Mouse (Mus musculus): ENCODE data around the gene Kmo. TPM values are rescaled to one million over a fixed set of nuclear protein-coding genes. Genes with fewer than 3 reads are reported as not detected.

Gene Kmo
- 0.05 and 0.16 TPM in 2 replicates for polyA plus RNA-seq (2016; fragmentation: Nextera tagmentation; extraction: Ambion mirVana)

GRCm38 (mm10) chr1:175619814-175620431 is at the start of gene Kmo:
Gene Kmo (plus strand): TSS chr1:175620381.
- H3K9me3 ChIP-seq = no peaks in the 10 kb centered on the region
- no peaks in the 10 kb centered on the region for H3K27me3 ChIP-seq (ENCODE audit: insufficient read depth, poor library complexity, severe bottlenecking)
- no peak within 1 kb of the TSS for H3K4me3 ChIP-seq
- no peak within 1 kb of the TSS for H3K27ac ChIP-seq
- DNase-seq (ENCODE audit: low spot score) = no peak
- H3K4me1 ChIP-seq (replicated peaks) = peaks cover 12% of the 10 kb centered on the region
- 93% methylated on average over 13 of the region's 13 CpGs for WGBS
- peaks cover 57% of the 10 kb centered on the region for H3K36me3 ChIP-seq

GRCm38 (mm10) chr1:175574129-175574528 is 46.1 kb upstream of the Kmo start:
- Histone ChIP-seq H3K4me3 (no peak overlapping the region), H3K9me3 (no peaks in the 10 kb centered on the region), H3K27ac (no peak overlapping the region), H3K27me3 (ENCODE audit: insufficient read depth, poor library complexity, severe bottlenecking) (no peaks in the 10 kb centered on the region), H3K36me3 (no peaks in the 10 kb centered on the region), H3K4me1 (replicated peaks) (no peaks in the 10 kb centered on the region)
- DNase-seq (ENCODE audit: low spot score) = no peak
- 97% methylated on average over 2 of the region's 2 CpGs for WGBS

- Histone ChIP-seq H3K4me3 (no peak overlapping the region), H3K9me3 (no peaks in the 10 kb centered on the region), H3K4me1 (replicated peaks) (no peaks in the 10 kb centered on the region), H3K36me3 (no peaks in the 10 kb centered on the region), H3K27me3 (ENCODE audit: insufficient read depth, poor library complexity, severe bottlenecking) (no peaks in the 10 kb centered on the region), H3K27ac (no peak overlapping the region)
- no peak for DNase-seq (ENCODE audit: low spot score)
- 88% methylated on average over 2 of the region's 2 CpGs for WGBS
Measured at GRCm38 (mm10) chr1:175578425-175579096, 41.6 kb upstream of the Kmo start.

- Histone ChIP-seq H3K27me3 (ENCODE audit: insufficient read depth, poor library complexity, severe bottlenecking) (no peaks in the 10 kb centered on the region), H3K4me3 (no peak overlapping the region), H3K36me3 (no peaks in the 10 kb centered on the region), H3K27ac (no peak overlapping the region), H3K4me1 (replicated peaks) (no peaks in the 10 kb centered on the region), H3K9me3 (no peaks in the 10 kb centered on the region)
- WGBS = 83% methylated on average over 9 of the region's 9 CpGs
- no peak for DNase-seq (ENCODE audit: low spot score)
Measured at GRCm38 (mm10) chr1:175579598-175580235, 40.5 kb upstream of the Kmo start.

- Histone ChIP-seq H3K4me1 (replicated peaks) (no peaks in the 10 kb centered on the region), H3K36me3 (no peaks in the 10 kb centered on the region), H3K27me3 (ENCODE audit: insufficient read depth, poor library complexity, severe bottlenecking) (no peaks in the 10 kb centered on the region), H3K9me3 (no peaks in the 10 kb centered on the region), H3K4me3 (no peak overlapping the region), H3K27ac (no peak overlapping the region)
- WGBS = 91% methylated on average over 7 of the region's 7 CpGs
- no peak for DNase-seq (ENCODE audit: low spot score)
Measured at GRCm38 (mm10) chr1:175580346-175580745, 39.8 kb upstream of the Kmo start.

- Histone ChIP-seq H3K9me3 (no peaks in the 10 kb centered on the region), H3K27me3 (ENCODE audit: insufficient read depth, poor library complexity, severe bottlenecking) (no peaks in the 10 kb centered on the region), H3K4me1 (replicated peaks) (no peaks in the 10 kb centered on the region), H3K4me3 (no peak overlapping the region), H3K27ac (no peak overlapping the region), H3K36me3 (no peaks in the 10 kb centered on the region)
- no peak for DNase-seq (ENCODE audit: low spot score)
- WGBS = 85% methylated on average over 4 of the region's 4 CpGs
Measured at GRCm38 (mm10) chr1:175582799-175583198, 37.4 kb upstream of the Kmo start.

- no peaks in the 10 kb centered on the region for H3K36me3 ChIP-seq
- no peak overlapping the region for H3K27ac ChIP-seq
- no peak overlapping the region for H3K4me3 ChIP-seq
- no peaks in the 10 kb centered on the region for H3K27me3 ChIP-seq (ENCODE audit: insufficient read depth, poor library complexity, severe bottlenecking)
- 81% methylated on average over 2 of the region's 2 CpGs for WGBS
- no peak for DNase-seq (ENCODE audit: low spot score)
- H3K9me3 ChIP-seq = no peaks in the 10 kb centered on the region
- H3K4me1 ChIP-seq (replicated peaks) = no peaks in the 10 kb centered on the region
Measured at GRCm38 (mm10) chr1:175585267-175585666, 34.9 kb upstream of the Kmo start.

- Histone ChIP-seq H3K9me3 (no peaks in the 10 kb centered on the region), H3K27me3 (ENCODE audit: insufficient read depth, poor library complexity, severe bottlenecking) (no peaks in the 10 kb centered on the region), H3K36me3 (no peaks in the 10 kb centered on the region), H3K27ac (no peak overlapping the region), H3K4me1 (replicated peaks) (no peaks in the 10 kb centered on the region), H3K4me3 (no peak overlapping the region)
- no peak for DNase-seq (ENCODE audit: low spot score)
- 90% methylated on average over 5 of the region's 5 CpGs for WGBS
Measured at GRCm38 (mm10) chr1:175586656-175587055, 33.5 kb upstream of the Kmo start.

GRCm38 (mm10) chr1:175592832-175593231 is 27.3 kb upstream of the Kmo start:
- Histone ChIP-seq H3K4me3 (no peak overlapping the region), H3K4me1 (replicated peaks) (no peaks in the 10 kb centered on the region), H3K27me3 (ENCODE audit: insufficient read depth, poor library complexity, severe bottlenecking) (no peaks in the 10 kb centered on the region), H3K36me3 (no peaks in the 10 kb centered on the region), H3K9me3 (no peaks in the 10 kb centered on the region), H3K27ac (no peak overlapping the region)
- no peak for DNase-seq (ENCODE audit: low spot score)
- 95% methylated on average over 1 of the region's 1 CpGs for WGBS

- Histone ChIP-seq H3K27me3 (ENCODE audit: insufficient read depth, poor library complexity, severe bottlenecking) (no peaks in the 10 kb centered on the region), H3K36me3 (peaks cover 66% of the 10 kb centered on the region), H3K27ac (no peak overlapping the region), H3K9me3 (no peaks in the 10 kb centered on the region), H3K4me1 (replicated peaks) (no peaks in the 10 kb centered on the region), H3K4me3 (no peak overlapping the region)
- DNase-seq (ENCODE audit: low spot score) = no peak
- WGBS = 91% methylated on average over 11 of the region's 11 CpGs
Measured at GRCm38 (mm10) chr1:175602231-175602630, 17.9 kb upstream of the Kmo start.

- peaks cover 78% of the 10 kb centered on the region for H3K36me3 ChIP-seq
- no peaks in the 10 kb centered on the region for H3K9me3 ChIP-seq
- H3K27me3 ChIP-seq (ENCODE audit: insufficient read depth, poor library complexity, severe bottlenecking) = no peaks in the 10 kb centered on the region
- 77% methylated on average over 6 of the region's 6 CpGs for WGBS
- H3K4me3 ChIP-seq = no peak overlapping the region
- no peak overlapping the region for H3K27ac ChIP-seq
- DNase-seq (ENCODE audit: low spot score) = peak; percentile 20
- no peaks in the 10 kb centered on the region for H3K4me1 ChIP-seq (replicated peaks)
Measured at GRCm38 (mm10) chr1:175603390-175603789, 16.8 kb upstream of the Kmo start.

GRCm38 (mm10) chr1:175607308-175607707 is 12.9 kb upstream of the Kmo start:
- Histone ChIP-seq H3K4me1 (replicated peaks) (no peaks in the 10 kb centered on the region), H3K36me3 (peaks cover 96% of the 10 kb centered on the region), H3K27ac (no peak overlapping the region), H3K4me3 (no peak overlapping the region), H3K9me3 (no peaks in the 10 kb centered on the region), H3K27me3 (ENCODE audit: insufficient read depth, poor library complexity, severe bottlenecking) (no peaks in the 10 kb centered on the region)
- no peak for DNase-seq (ENCODE audit: low spot score)
- 93% methylated on average over 6 of the region's 6 CpGs for WGBS

- Histone ChIP-seq H3K9me3 (no peaks in the 10 kb centered on the region), H3K4me3 (no peak overlapping the region), H3K27ac (no peak overlapping the region), H3K36me3 (peaks cover 96% of the 10 kb centered on the region), H3K4me1 (replicated peaks) (no peaks in the 10 kb centered on the region), H3K27me3 (ENCODE audit: insufficient read depth, poor library complexity, severe bottlenecking) (no peaks in the 10 kb centered on the region)
- 93% methylated on average over 18 of the region's 18 CpGs for WGBS
- DNase-seq (ENCODE audit: low spot score) = no peak
Measured at GRCm38 (mm10) chr1:175607838-175608585, 12.2 kb upstream of the Kmo start.
